Mouse (Mus musculus) hindbrain, postnatal 0 days (tissue): ENCODE measurements around the gene Cpb1. TPM values are rescaled to one million over a fixed set of nuclear protein-coding genes. Genes with fewer than 3 reads are reported as not detected.

Experiments
- ATAC-seq: fragments of 200-750 bp; cut with Nextera tagmentation; 2 replicates; pipeline ENCODE4 v1.8.0; 2017; ENCODE audit warnings: mild to moderate bottlenecking, moderate TSS enrichment, moderate library complexity
- DNase-seq: peaks from one replicate; pipeline ENCODE4 v3.0.0-alpha.2; 2015; ENCODE audit warnings: low spot score
- H3K27ac ChIP-seq: fragments of 300-500 bp; sonication (generic); 2 replicates; pipeline ENCODE4 v1.5.1; 2014; ENCODE audit warnings: mild to moderate bottlenecking
- H3K27me3 ChIP-seq: fragments of 300-500 bp; sonication (generic); 2 replicates; pipeline ENCODE4 v1.6.1; 2014; ENCODE audit warnings: low read length, mixed read lengths; ENCODE audit not compliant: insufficient read depth
- H3K36me3 ChIP-seq: fragments of 300-500 bp; sonication (generic); 2 replicates; pipeline ENCODE4 v1.6.1; 2014; ENCODE audit warnings: low read length, mixed read lengths; ENCODE audit not compliant: insufficient read depth
- H3K4me1 ChIP-seq: fragments of 300-500 bp; sonication (generic); 2 replicates; pipeline ENCODE4 v1.6.1; 2014; ENCODE audit warnings: antibody characterized with exemption, low read length, mixed read lengths; ENCODE audit not compliant: insufficient read depth
- H3K4me2 ChIP-seq: fragments of 300-500 bp; sonication (generic); 2 replicates; pipeline ENCODE4 v1.6.1; 2014; ENCODE audit warnings: low read depth, mild to moderate bottlenecking, low read length, moderate library complexity, mixed read lengths
- H3K4me3 ChIP-seq: fragments of 300-500 bp; sonication (generic); 2 replicates; pipeline ENCODE4 v1.5.1; 2014; ENCODE audit warnings: low read length
- H3K9ac ChIP-seq: fragments of 300-500 bp; sonication (generic); replicated peaks from 2 replicates; pipeline ENCODE4 v1.6.1; 2014; ENCODE audit warnings: mild to moderate bottlenecking, low read length, moderate library complexity, mixed read lengths
- H3K9me3 ChIP-seq: fragments of 300-500 bp; sonication (generic); 2 replicates; pipeline ENCODE4 v1.6.1; 2016; ENCODE audit warnings: low read length, mixed read lengths
- CTCF ChIP-seq: IDR thresholded peaks from 2 replicates; pipeline ENCODE4 v1.5.1; 2016; ENCODE audit warnings: antibody characterized with exemption, control low read depth, low read depth
- WGBS: fragments of 180-500 bp; shearing (Covaris S2); extraction: QIAGEN DNeasy Blood & Tissue Kit; methylation state at CpG from one replicate; pipeline ENCODE4 v1.1.7; 2014; 5-methylcytosine and 5-hydroxymethylcytosine counted together
- microRNA-seq, 2 experiments: library from miRNA; unstranded; fragments of <30 nt; microRNA quantifications; one replicate each; pipeline ENCODE4; 2016
- polyA plus RNA-seq: library from polyadenylated mRNA; unstranded; fragments of >200 nt; fragmentation: Nextera tagmentation; extraction: Ambion mirVana; gene quantifications from 2 replicates; pipeline ENCODE4 v1.2.1, GENCODE M21; 2015
- total RNA-seq: library from RNA; depleted of rRNA; stranded (reverse); fragments of >200 nt; gene quantifications from 2 replicates; pipeline ENCODE4 v1.2.3, GENCODE M21; 2014; rRNA removed

Gene Cpb1
- total and polyA plus RNA-seq, 2 experiments from 2014 or later = 0.31 to 0.36 TPM

GRCm38 (mm10) chr3:20236965-20237364 lies 38.6 kb downstream of the Cpb1 start:
- 90% methylated on average over 1 of the region's 1 CpGs for whole genome bisulfite sequencing
- no peak overlapping the region for H3K4me3 ChIP-seq
- no peaks in the 10 kb centered on the region for H3K36me3 ChIP-seq
- H3K4me2 ChIP-seq = no peak overlapping the region
- DNase-seq = no peak
- no peak for TF ChIP-seq CTCF
- H3K27me3 ChIP-seq = no peaks in the 10 kb centered on the region
- no peaks in the 10 kb centered on the region for H3K9me3 ChIP-seq
- H3K27ac ChIP-seq = no peak overlapping the region
- H3K4me1 ChIP-seq = no peaks in the 10 kb centered on the region
- H3K9ac ChIP-seq = no peak overlapping the region
- ATAC-seq = no peak

- 89% methylated on average over 1 of the region's 1 CpGs for WGBS
- Histone ChIP-seq H3K27ac (no peak overlapping the region), H3K4me2 (no peak overlapping the region), H3K9me3 (no peaks in the 10 kb centered on the region), H3K36me3 (no peaks in the 10 kb centered on the region), H3K4me3 (no peak overlapping the region), H3K9ac (no peak overlapping the region), H3K27me3 (no peaks in the 10 kb centered on the region), H3K4me1 (no peaks in the 10 kb centered on the region)
- no peak for TF ChIP-seq CTCF
- ATAC-seq (no peak), DNase-seq (no peak)
These were observed 46.5 kb downstream of the Cpb1 start for GRCm38 (mm10) chr3:20229027-20229426.

- Histone ChIP-seq H3K9ac (no peak overlapping the region), H3K4me3 (no peak overlapping the region), H3K27ac (no peak overlapping the region), H3K4me1 (no peaks in the 10 kb centered on the region), H3K9me3 (no peaks in the 10 kb centered on the region), H3K27me3 (no peaks in the 10 kb centered on the region), H3K36me3 (no peaks in the 10 kb centered on the region), H3K4me2 (no peak overlapping the region)
- no peak for DNase-seq
- WGBS = 81% methylated on average over 2 of the region's 2 CpGs
- no peak for TF ChIP-seq CTCF
- ATAC-seq = no peak
These were observed 50.1 kb downstream of the Cpb1 start for GRCm38 (mm10) chr3:20225429-20225828.

GRCm38 (mm10) chr3:20222926-20223698 lies 52.4 kb downstream of the Cpb1 start:
- WGBS = 93% methylated on average over 9 of the region's 9 CpGs
- no peak overlapping the region for H3K4me2 ChIP-seq
- H3K27me3 ChIP-seq = no peaks in the 10 kb centered on the region
- H3K36me3 ChIP-seq = no peaks in the 10 kb centered on the region
- H3K9me3 ChIP-seq = no peaks in the 10 kb centered on the region
- no peak overlapping the region for H3K9ac ChIP-seq
- no peak for TF ChIP-seq CTCF
- ATAC-seq (no peak), DNase-seq (no peak)
- H3K4me3 ChIP-seq = no peak overlapping the region
- H3K4me1 ChIP-seq = no peaks in the 10 kb centered on the region
- H3K27ac ChIP-seq = no peak overlapping the region

- Histone ChIP-seq H3K9ac (no peak overlapping the region), H3K4me1 (no peaks in the 10 kb centered on the region), H3K27ac (no peak overlapping the region), H3K27me3 (no peaks in the 10 kb centered on the region), H3K36me3 (no peaks in the 10 kb centered on the region), H3K4me2 (no peak overlapping the region), H3K9me3 (no peaks in the 10 kb centered on the region), H3K4me3 (no peak overlapping the region)
- TF ChIP-seq CTCF = no peak
- DNase-seq (no peak), ATAC-seq (no peak)
- WGBS = 76% methylated on average over 3 of the region's 3 CpGs
These were observed 53.4 kb downstream of the Cpb1 start for GRCm38 (mm10) chr3:20222136-20222535.

GRCm38 (mm10) chr3:20198869-20199268 lies 76.7 kb downstream of the Cpb1 start:
- H3K4me1 ChIP-seq = no peaks in the 10 kb centered on the region
- no peak overlapping the region for H3K4me2 ChIP-seq
- ATAC-seq = peak; percentile 76; the same call in 1 of the 2 replicates
- 24% methylated on average over 6 of the region's 6 CpGs for WGBS
- H3K9me3 ChIP-seq = no peaks in the 10 kb centered on the region
- H3K27ac ChIP-seq = no peak overlapping the region
- no peak overlapping the region for H3K4me3 ChIP-seq
- no peak overlapping the region for H3K9ac ChIP-seq
- H3K36me3 ChIP-seq = no peaks in the 10 kb centered on the region
- TF ChIP-seq CTCF = peak; percentile 93
- peak; percentile 80 for DNase-seq
- H3K27me3 ChIP-seq = no peaks in the 10 kb centered on the region

Small RNA genes lying within 50 kb of the gene (microRNA-seq; reads per million reads assigned to microRNA genes)
- 0 to 0.18 reads per million in 2 experiments for gene Mir7007

Other genes starting within 250 kb of the Cpb1 start
- gene Hps3, start 240.4 kb downstream of the Cpb1 start, total RNA-seq = 15.6 and 17.8 TPM in 2 replicates
- gene Hps3, start 240.4 kb downstream of the Cpb1 start, polyA plus RNA-seq = 10.8 and 11.2 TPM in 2 replicates
- 4.3 and 6.3 TPM in 2 replicates for gene Hltf, start 217.9 kb downstream of the Cpb1 start, total RNA-seq
- 7.4 and 9.1 TPM in 2 replicates for gene Hltf, start 217.9 kb downstream of the Cpb1 start, polyA plus RNA-seq
- gene Gyg, start 120.4 kb downstream of the Cpb1 start, total RNA-seq = 39.9 and 41.0 TPM in 2 replicates
- gene Gyg, start 120.4 kb downstream of the Cpb1 start, polyA plus RNA-seq = 84.9 and 87.7 TPM in 2 replicates
- 0.83 and 0.94 TPM in 2 replicates for gene Cpa3, start 33.6 kb downstream of the Cpb1 start, total RNA-seq
- gene Cpa3, start 33.6 kb downstream of the Cpb1 start, polyA plus RNA-seq = 0.90 and 1.0 TPM in 2 replicates
- 0.21 TPM in 1 of 2 replicates, not detected in the other for gene Agtr1b, start 91.4 kb upstream of the Cpb1 start, total RNA-seq
- gene Agtr1b, start 91.4 kb upstream of the Cpb1 start, polyA plus RNA-seq = 0.31 and 0.34 TPM in 2 replicates